Mouse (Mus musculus) forebrain, embryonic 12.5 days (tissue): Measurements from ENCODE around the gene Gm20388. TPM values are rescaled to one million over a fixed set of nuclear protein-coding genes. Genes with fewer than 3 reads are reported as not detected.

Experiments
- ATAC-seq: fragments of 200-750 bp; cut with Nextera tagmentation; 2 replicates; pipeline ENCODE4 v1.8.0; 2017; ENCODE audit warnings: moderate TSS enrichment; ENCODE audit not compliant: low FRiP score
- H3K27ac ChIP-seq: fragments of 300-500 bp; sonication (generic); 2 replicates; pipeline ENCODE4 v1.5.1; 2016; ENCODE audit warnings: mild to moderate bottlenecking
- H3K27me3 ChIP-seq: fragments of 300-500 bp; sonication (generic); 2 replicates; pipeline ENCODE4 v1.6.1; 2016; ENCODE audit warnings: mild to moderate bottlenecking
- H3K36me3 ChIP-seq: fragments of 300-500 bp; sonication (generic); replicated peaks from 2 replicates; pipeline ENCODE4 v1.6.1; 2016; ENCODE audit warnings: mild to moderate bottlenecking
- H3K4me1 ChIP-seq: fragments of 300-500 bp; sonication (generic); 2 replicates; pipeline ENCODE4 v1.6.1; 2016
- H3K4me2 ChIP-seq: fragments of 300-500 bp; sonication (generic); 2 replicates; pipeline ENCODE4 v1.6.1; 2016; ENCODE audit warnings: mild to moderate bottlenecking, moderate library complexity
- H3K4me3 ChIP-seq: fragments of 300-500 bp; sonication (generic); replicated peaks from 2 replicates; pipeline ENCODE4 v1.5.1; 2016; ENCODE audit warnings: mild to moderate bottlenecking
- H3K9ac ChIP-seq: fragments of 300-500 bp; sonication (generic); 2 replicates; pipeline ENCODE4 v1.6.1; 2016; ENCODE audit warnings: mild to moderate bottlenecking
- H3K9me3 ChIP-seq: fragments of 300-500 bp; sonication (generic); 2 replicates; pipeline ENCODE4 v1.6.1; 2016
- WGBS: fragments of 180-500 bp; shearing (Covaris S2); methylation state at CpG from one replicate; pipeline ENCODE4 v1.1.7; 2016; 5-methylcytosine and 5-hydroxymethylcytosine counted together
- polyA plus RNA-seq: library from polyadenylated mRNA; unstranded; fragments of >200 nt; fragmentation: Nextera tagmentation; extraction: Ambion mirVana; gene quantifications from 2 replicates; pipeline ENCODE4 v1.2.1, GENCODE M21; 2016

Gene Gm20388
- polyA plus RNA-seq, 1 experiment from 2014 or later = not detected

GRCm38 (mm10) chr8:120376847-120377802 is 466.5 kb downstream of the Gm20388 start:
- ATAC-seq = no peak
- Histone ChIP-seq H3K4me1 (peaks cover 85% of the 10 kb centered on the region), H3K27ac (peak overlapping the region; percentile 82), H3K9ac (0 out of 2 replicates have a peak overlapping the region, but pooled peaks have one; percentile 3), H3K4me2 (no peak overlapping the region), H3K27me3 (peaks cover 9% of the 10 kb centered on the region; the same call in 1 of the 2 replicates), H3K36me3 (no peaks in the 10 kb centered on the region), H3K4me3 (no peak overlapping the region), H3K9me3 (no peaks in the 10 kb centered on the region)
- WGBS = 61% methylated on average over 22 of the region's 22 CpGs

GRCm38 (mm10) chr8:120377803-120378189 is 467.2 kb downstream of the Gm20388 start:
- peaks cover 89% of the 10 kb centered on the region for H3K4me1 ChIP-seq
- peaks cover 8% of the 10 kb centered on the region; the same call in 1 of the 2 replicates for H3K27me3 ChIP-seq
- ATAC-seq = no peak
- H3K9me3 ChIP-seq = no peaks in the 10 kb centered on the region
- H3K4me3 ChIP-seq = no peak overlapping the region
- no peak overlapping the region for H3K27ac ChIP-seq
- H3K36me3 ChIP-seq = no peaks in the 10 kb centered on the region
- no peak overlapping the region for H3K4me2 ChIP-seq
- no peak overlapping the region for H3K9ac ChIP-seq
- WGBS = 60% methylated on average over 7 of the region's 7 CpGs

- Histone ChIP-seq H3K9ac (no peak overlapping the region), H3K27me3 (peaks cover 6% of the 10 kb centered on the region), H3K4me2 (no peak overlapping the region), H3K9me3 (no peaks in the 10 kb centered on the region), H3K4me1 (peaks cover 90% of the 10 kb centered on the region), H3K27ac (0 out of 2 replicates have a peak overlapping the region, but pooled peaks have one; percentile 44), H3K4me3 (no peak overlapping the region), H3K36me3 (no peaks in the 10 kb centered on the region)
- no peak for ATAC-seq
- WGBS = 53% methylated on average over 16 of the region's 16 CpGs
Observed at GRCm38 (mm10) chr8:120378306-120378705, 467.7 kb downstream of the Gm20388 start.

- Histone ChIP-seq H3K27me3 (peaks cover 8% of the 10 kb centered on the region), H3K27ac (no peak overlapping the region), H3K4me2 (no peak overlapping the region), H3K4me3 (no peak overlapping the region), H3K9me3 (no peaks in the 10 kb centered on the region), H3K36me3 (no peaks in the 10 kb centered on the region), H3K4me1 (peaks cover 92% of the 10 kb centered on the region), H3K9ac (no peak overlapping the region)
- WGBS = 35% methylated on average over 3 of the region's 3 CpGs
- no peak for ATAC-seq
Observed at GRCm38 (mm10) chr8:120379015-120379414, 468.4 kb downstream of the Gm20388 start.

- 20% methylated on average over 4 of the region's 4 CpGs for WGBS
- H3K27ac ChIP-seq = peak overlapping the region; percentile 84
- H3K4me2 ChIP-seq = no peak overlapping the region
- no peaks in the 10 kb centered on the region for H3K36me3 ChIP-seq
- H3K27me3 ChIP-seq = peaks cover 5% of the 10 kb centered on the region; the same call in 1 of the 2 replicates
- H3K9ac ChIP-seq = 0 out of 2 replicates have a peak overlapping the region, but pooled peaks have one; percentile 14
- no peaks in the 10 kb centered on the region for H3K9me3 ChIP-seq
- no peak for ATAC-seq
- H3K4me1 ChIP-seq = peaks cover 68% of the 10 kb centered on the region
- no peak overlapping the region for H3K4me3 ChIP-seq
Observed at GRCm38 (mm10) chr8:120381865-120382264, 471.2 kb downstream of the Gm20388 start.

- Histone ChIP-seq H3K36me3 (no peaks in the 10 kb centered on the region), H3K9me3 (no peaks in the 10 kb centered on the region), H3K27me3 (peaks cover 5% of the 10 kb centered on the region; the same call in 1 of the 2 replicates), H3K4me2 (no peak overlapping the region), H3K9ac (0 out of 2 replicates have a peak overlapping the region, but pooled peaks have one; percentile 14), H3K27ac (peak overlapping the region; percentile 84), H3K4me3 (no peak overlapping the region), H3K4me1 (peaks cover 61% of the 10 kb centered on the region)
- WGBS = 57% methylated on average over 19 of the region's 19 CpGs
- peak; percentile 84 for ATAC-seq
Observed at GRCm38 (mm10) chr8:120382436-120383203, 472.0 kb downstream of the Gm20388 start.

GRCm38 (mm10) chr8:120383204-120383560 is 472.5 kb downstream of the Gm20388 start:
- Histone ChIP-seq H3K27me3 (peaks cover 9% of the 10 kb centered on the region; the same call in 1 of the 2 replicates), H3K27ac (peak overlapping the region; percentile 84), H3K9ac (no peak overlapping the region), H3K36me3 (no peaks in the 10 kb centered on the region), H3K4me3 (no peak overlapping the region), H3K4me2 (no peak overlapping the region), H3K9me3 (no peaks in the 10 kb centered on the region), H3K4me1 (peaks cover 57% of the 10 kb centered on the region)
- ATAC-seq = no peak
- WGBS = 81% methylated on average over 6 of the region's 6 CpGs

- no peak overlapping the region for H3K4me3 ChIP-seq
- H3K36me3 ChIP-seq = no peaks in the 10 kb centered on the region
- H3K27me3 ChIP-seq = peaks cover 9% of the 10 kb centered on the region; the same call in 1 of the 2 replicates
- peak overlapping the region; percentile 84; the same call in 1 of the 2 replicates for H3K27ac ChIP-seq
- H3K9ac ChIP-seq = no peak overlapping the region
- no peaks in the 10 kb centered on the region for H3K9me3 ChIP-seq
- H3K4me1 ChIP-seq = peaks cover 53% of the 10 kb centered on the region
- no peak for ATAC-seq
- no peak overlapping the region for H3K4me2 ChIP-seq
- WGBS = 46% methylated on average over 6 of the region's 6 CpGs
Observed at GRCm38 (mm10) chr8:120383713-120384112, 473.1 kb downstream of the Gm20388 start.

- Histone ChIP-seq H3K36me3 (no peaks in the 10 kb centered on the region), H3K9ac (no peak overlapping the region), H3K27me3 (peaks cover 9% of the 10 kb centered on the region; the same call in 1 of the 2 replicates), H3K4me2 (no peak overlapping the region), H3K27ac (no peak overlapping the region), H3K4me3 (no peak overlapping the region), H3K4me1 (peaks cover 46% of the 10 kb centered on the region), H3K9me3 (no peaks in the 10 kb centered on the region)
- no peak for ATAC-seq
Observed at GRCm38 (mm10) chr8:120384745-120385144, 474.1 kb downstream of the Gm20388 start.

GRCm38 (mm10) chr8:120388246-120388645 is 477.6 kb downstream of the Gm20388 start:
- no peaks in the 10 kb centered on the region for H3K36me3 ChIP-seq
- WGBS = 89% methylated on average over 6 of the region's 6 CpGs
- H3K9me3 ChIP-seq = no peaks in the 10 kb centered on the region
- H3K27me3 ChIP-seq = peaks cover 8% of the 10 kb centered on the region; the same call in 1 of the 2 replicates
- no peak overlapping the region for H3K4me3 ChIP-seq
- no peak overlapping the region for H3K4me2 ChIP-seq
- peaks cover 31% of the 10 kb centered on the region for H3K4me1 ChIP-seq
- no peak overlapping the region for H3K27ac ChIP-seq
- no peak for ATAC-seq
- H3K9ac ChIP-seq = no peak overlapping the region

- 90% methylated on average over 7 of the region's 7 CpGs for WGBS
- ATAC-seq = no peak
Observed at GRCm38 (mm10) chr8:120390598-120390997, 480.0 kb downstream of the Gm20388 start.

GRCm38 (mm10) chr8:120391856-120392255 is 481.2 kb downstream of the Gm20388 start:
- 0 out of 2 replicates have a peak overlapping the region, but pooled peaks have one; percentile 31 for H3K27ac ChIP-seq
- H3K4me3 ChIP-seq = no peak overlapping the region
- peaks cover 31% of the 10 kb centered on the region for H3K4me1 ChIP-seq
- no peak for ATAC-seq
- WGBS = 80% methylated on average over 21 of the region's 21 CpGs
- H3K27me3 ChIP-seq = 0 out of 2 replicates have a peak, but pooled peaks cover 8% of the 10 kb centered on the region
- H3K36me3 ChIP-seq = no peaks in the 10 kb centered on the region
- no peak overlapping the region for H3K4me2 ChIP-seq
- H3K9ac ChIP-seq = no peak overlapping the region
- no peaks in the 10 kb centered on the region for H3K9me3 ChIP-seq

More at GRCm38 (mm10) chr8:120390598-120390997, 480.0 kb downstream of the Gm20388 start:
- H3K4me2 ChIP-seq = no peak overlapping the region
- H3K9me3 ChIP-seq = no peaks in the 10 kb centered on the region
- no peak overlapping the region for H3K4me3 ChIP-seq
- peaks cover 33% of the 10 kb centered on the region for H3K4me1 ChIP-seq
- H3K36me3 ChIP-seq = no peaks in the 10 kb centered on the region
- 0 out of 2 replicates have a peak, but pooled peaks cover 8% of the 10 kb centered on the region for H3K27me3 ChIP-seq
- no peak overlapping the region for H3K27ac ChIP-seq
- no peak overlapping the region for H3K9ac ChIP-seq
